ENCODE assay signal across 8 mouse cellular contexts in the genomic region with DNA sequence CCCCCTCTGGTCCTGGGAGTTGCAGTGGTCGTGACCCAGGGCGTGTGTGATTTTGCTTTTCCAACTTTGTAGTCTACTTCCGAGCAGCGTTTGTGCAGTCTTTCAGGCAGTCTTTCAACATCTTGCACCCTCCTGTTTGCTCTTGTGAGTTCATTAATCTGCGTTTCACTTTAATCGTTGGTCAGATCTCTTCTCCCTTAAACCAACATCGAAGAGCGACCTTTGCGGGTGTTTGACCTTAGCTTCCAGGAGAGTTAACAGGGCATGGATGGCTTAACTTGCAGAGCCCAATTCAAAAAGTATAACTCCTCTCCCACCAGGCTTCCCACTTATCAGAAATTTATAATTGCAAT. TPM values are rescaled to one million over a fixed set of nuclear protein-coding genes. Genes with fewer than 3 reads are reported as not detected.
DNase-seq lines count a peak whose midpoint lies in the region; ATAC-seq and TF ChIP-seq lines count a peak whose summit lies in the region.

No protein-coding gene starts in this region.

- H3K4me1 ChIP-seq in kidney, postnatal 0 days (replicated peaks; ENCODE audit: insufficient read depth, low read length) = no peaks in the 10 kb centered on the region
- H3K4me1 ChIP-seq in embryonic facial prominence, embryonic 11.5 days (ENCODE audit: control insufficient read depth, insufficient read depth, low read length) = no peaks in the 10 kb centered on the region
- no peaks in the 10 kb centered on the region for H3K4me1 ChIP-seq in midbrain, postnatal 0 days (ENCODE audit: insufficient read depth, low read length)

- peak overlapping the region; percentile 94 for H3K27ac ChIP-seq in kidney, postnatal 0 days
- H3K27ac ChIP-seq in embryonic facial prominence, embryonic 11.5 days (replicated peaks; ENCODE audit: low read depth, low read length) = peak overlapping the region; percentile 86
- H3K27ac ChIP-seq in midbrain, postnatal 0 days (ENCODE audit: low read depth, low read length) = peak overlapping the region; percentile 82

- peak overlapping the region; percentile 76 for H3K9ac ChIP-seq in kidney, postnatal 0 days (ENCODE audit: low read depth, low read length)
- H3K9ac ChIP-seq in embryonic facial prominence, embryonic 11.5 days (replicated peaks; ENCODE audit: low read length) = peak overlapping the region; percentile 92
- H3K9ac ChIP-seq in midbrain, postnatal 0 days (replicated peaks; ENCODE audit: low read length, poor library complexity, severe bottlenecking) = peak overlapping the region; percentile 85

- no peaks in the 10 kb centered on the region for H3K9me3 ChIP-seq in kidney, postnatal 0 days (replicated peaks; ENCODE audit: low read length)
- H3K9me3 ChIP-seq in embryonic facial prominence, embryonic 11.5 days (replicated peaks; ENCODE audit: control insufficient read depth, low read length) = no peaks in the 10 kb centered on the region
- H3K9me3 ChIP-seq in midbrain, postnatal 0 days (ENCODE audit: low read length) = no peaks in the 10 kb centered on the region

- DNase-seq in kidney, postnatal 0 days (ENCODE audit: low spot score) = no peak
- no peak for DNase-seq in kidney, postnatal 4 days
- DNase-seq in embryonic facial prominence, embryonic 11.5 days (ENCODE audit: low spot score) = no peak
- no peak for DNase-seq in midbrain, postnatal 0 days (ENCODE audit: low spot score)
- DNase-seq in adipocyte (ENCODE audit: low spot score) = no peak
- no peak for DNase-seq in layer of hippocampus, adult 11-12 months (ENCODE audit: low spot score)
- DNase-seq in retina, postnatal 1 day = no peak

- H3K4me3 ChIP-seq in kidney, postnatal 0 days (replicated peaks; ENCODE audit: low read depth, low read length) = peak overlapping the region; percentile 53
- H3K4me3 ChIP-seq in embryonic facial prominence, embryonic 11.5 days (ENCODE audit: low read depth, low read length) = peak overlapping the region; percentile 62
- H3K4me3 ChIP-seq in midbrain, postnatal 0 days (ENCODE audit: low read depth, low read length) = peak overlapping the region; percentile 76

- H3K4me2 ChIP-seq in kidney, postnatal 0 days (ENCODE audit: low read length) = peak overlapping the region; percentile 54
- peak overlapping the region; percentile 61 for H3K4me2 ChIP-seq in embryonic facial prominence, embryonic 11.5 days (ENCODE audit: low read depth, low read length)
- H3K4me2 ChIP-seq in midbrain, postnatal 0 days (ENCODE audit: low read depth, low read length, poor library complexity, severe bottlenecking) = peak overlapping the region; percentile 65

- no peak for TF ChIP-seq CTCF in kidney, postnatal 0 days (IDR thresholded peaks at IDR 0.05; ENCODE audit: low read depth)
- TF ChIP-seq CTCF in midbrain, postnatal 0 days (IDR thresholded peaks at IDR 0.05) = no peak

- no peaks in the 10 kb centered on the region for H3K27me3 ChIP-seq in kidney, postnatal 0 days (ENCODE audit: insufficient read depth, low read length)
- no peaks in the 10 kb centered on the region for H3K27me3 ChIP-seq in embryonic facial prominence, embryonic 11.5 days (ENCODE audit: control insufficient read depth, insufficient read depth, low read length)
- no peaks in the 10 kb centered on the region for H3K27me3 ChIP-seq in midbrain, postnatal 0 days (ENCODE audit: insufficient read depth, low read length)

- H3K36me3 ChIP-seq in kidney, postnatal 0 days (ENCODE audit: insufficient read depth, low read length) = no peaks in the 10 kb centered on the region
- H3K36me3 ChIP-seq in embryonic facial prominence, embryonic 11.5 days (replicated peaks; ENCODE audit: control insufficient read depth, insufficient read depth, low read depth, low read length) = no peaks in the 10 kb centered on the region
- no peaks in the 10 kb centered on the region for H3K36me3 ChIP-seq in midbrain, postnatal 0 days (ENCODE audit: insufficient read depth, low read length)

- 2% methylated on average over 9 of the region's 9 CpGs for WGBS in kidney, postnatal 0 days
- under 1% methylated on average over 9 of the region's 9 CpGs for WGBS in embryonic facial prominence, embryonic 11.5 days
- 0% methylated on average over 9 of the region's 9 CpGs for WGBS in midbrain, postnatal 0 days

- ATAC-seq in kidney, postnatal 0 days (replicated peaks; ENCODE audit: low FRiP score, low read depth) = 0 out of 2 replicates have a peak, but pooled peaks have one; percentile 1
- ATAC-seq in embryonic facial prominence, embryonic 11.5 days (replicated peaks; ENCODE audit: insufficient number of reproducible peaks, low FRiP score, low TSS enrichment, low read depth) = no peak
- peak; percentile 1 for ATAC-seq in inflammation-experienced regulatory T-cells, adult 6 months
- ATAC-seq in midbrain, postnatal 0 days (ENCODE audit: low FRiP score) = no peak

RNA-seq across cellular contexts. Expression of a gene that starts 0.8 kb away (rescaled TPM):
- 33.0 and 35.8 TPM in 2 replicates for polyA plus RNA-seq in kidney, postnatal 0 days (2015; fragmentation: Nextera tagmentation; extraction: Ambion mirVana)
- polyA plus RNA-seq in embryonic facial prominence, embryonic 11.5 days (2014; fragmentation: Nextera tagmentation; extraction: Ambion mirVana) = 20.3 and 22.6 TPM in 2 replicates
- 10 to 100 TPM; 11.1 to 15.4 (median 14.5) TPM for polyA plus RNA-seq in inflammation-experienced regulatory T-cells, adult 6 months (2017; shearing (Covaris generic))
- total RNA-seq in midbrain, postnatal 0 days (2014; rRNA removed) = 16.9 and 23.4 TPM in 2 replicates
- 21.4 and 21.7 TPM in 2 replicates for polyA plus RNA-seq in midbrain, postnatal 0 days (2015; fragmentation: Nextera tagmentation; extraction: Ambion mirVana)

Comparison
In these comparisons a context has a peak if more than half of its experiments do, and no peak if none do; other contexts are left out.
1. ATAC-seq: peak in kidney, postnatal 0 days (single experiment) and inflammation-experienced regulatory T-cells, adult 6 months (single experiment); none in embryonic facial prominence, embryonic 11.5 days (single experiment) and midbrain, postnatal 0 days (single experiment).
2. Peak in every context shown above with its lines, with median percentiles within 50 percentile points of each other: H3K27ac ChIP-seq, H3K4me2 ChIP-seq, H3K4me3 ChIP-seq and H3K9ac ChIP-seq.